Mouse (Mus musculus): ENCODE data around the gene Slc39a8.

The Slc39a8 gene

DNA sequence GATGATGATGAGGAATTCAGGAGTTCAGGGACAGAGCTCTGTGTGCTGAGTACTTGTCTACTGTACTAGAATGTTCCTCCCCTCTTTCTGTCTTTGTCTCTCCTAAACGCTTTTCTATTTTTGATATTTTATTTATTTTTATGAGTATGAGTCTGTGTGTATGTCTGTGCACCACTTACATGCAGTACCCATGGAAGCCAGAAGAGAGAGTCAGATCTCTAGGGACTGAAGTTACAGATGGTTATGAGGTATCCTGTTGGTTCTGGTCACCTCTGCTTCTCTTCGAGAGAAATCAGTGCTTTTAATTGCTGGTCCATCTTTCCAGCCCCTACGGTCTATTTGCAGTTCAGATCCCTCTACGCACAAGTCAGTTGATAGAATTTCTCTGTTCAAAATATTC, 90.9 kb downstream of the Slc39a8 start:
- DNase-seq (ENCODE audit: low read depth, low spot score), result no peak

DNA sequence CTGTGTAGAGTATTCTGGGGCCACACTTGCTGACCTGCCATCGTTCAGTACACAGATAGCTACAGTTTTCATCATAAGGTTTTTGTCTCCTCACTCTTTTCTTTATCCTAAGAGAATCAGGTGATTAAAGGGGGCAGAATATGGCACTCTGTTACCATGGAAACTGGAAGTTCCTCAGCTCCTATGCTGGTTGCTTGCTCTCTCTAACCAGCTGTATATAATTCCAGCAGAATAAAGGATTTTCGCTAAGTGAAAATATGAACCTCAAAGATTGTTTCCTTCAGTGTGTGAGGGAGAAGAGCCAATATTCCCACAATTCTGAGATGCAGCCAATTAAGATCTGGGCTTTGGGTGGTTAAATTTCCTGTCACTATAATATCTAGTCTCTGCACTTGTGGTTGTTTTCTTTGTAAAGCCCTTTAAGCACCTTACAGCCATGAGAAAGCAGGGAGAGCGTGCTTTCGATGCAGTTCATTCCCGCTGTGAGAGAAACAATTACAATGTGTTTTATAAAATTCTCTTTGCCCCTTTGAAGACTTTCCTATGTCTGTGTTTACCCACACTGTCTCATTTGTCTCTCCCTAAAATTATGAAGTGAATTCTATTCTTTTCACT, 93.6 kb downstream of the Slc39a8 start:
- no peak for DNase-seq (ENCODE audit: low read depth, low spot score)

DNA sequence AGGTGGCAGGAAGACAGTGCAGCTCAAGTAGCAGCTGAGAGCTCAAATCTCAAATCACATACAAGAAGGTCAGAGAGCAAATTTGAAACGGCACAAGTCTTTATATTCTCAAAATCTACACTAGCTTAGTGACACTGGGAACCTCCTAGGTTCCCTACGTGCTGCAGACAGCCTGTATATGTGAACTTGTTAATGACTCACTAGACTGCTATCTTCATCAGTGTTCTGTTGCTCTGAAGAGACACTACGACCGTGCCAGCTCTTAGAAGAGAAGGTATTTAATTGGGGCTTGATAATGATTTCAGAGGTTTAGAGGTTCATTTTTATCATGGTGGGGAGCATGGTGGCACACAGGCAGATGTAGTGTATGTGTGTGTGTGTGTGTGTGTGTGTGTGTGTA, 94.2 kb downstream of the Slc39a8 start:
- no peak for DNase-seq (ENCODE audit: low read depth, low spot score)

DNA sequence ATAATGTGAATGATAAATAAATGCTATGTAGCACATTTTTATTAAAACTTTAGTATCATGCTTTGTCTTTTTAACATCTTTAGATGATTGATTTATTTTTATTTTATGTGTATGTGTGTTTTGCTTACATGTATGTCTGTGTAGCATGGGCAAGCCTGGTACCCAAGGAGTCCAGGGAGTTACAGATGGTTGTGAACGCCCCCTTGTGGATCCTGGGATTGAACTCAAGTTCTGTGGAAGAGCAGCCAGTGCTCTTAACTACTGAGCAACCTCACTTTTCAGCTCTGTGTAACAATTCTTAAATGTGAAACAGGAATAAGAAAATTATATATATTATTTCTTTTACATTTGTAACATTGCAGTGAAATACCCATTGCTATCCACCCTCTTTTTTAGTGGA, 101.7 kb downstream of the Slc39a8 start:
- no peak for DNase-seq (ENCODE audit: low read depth, low spot score)

DNA sequence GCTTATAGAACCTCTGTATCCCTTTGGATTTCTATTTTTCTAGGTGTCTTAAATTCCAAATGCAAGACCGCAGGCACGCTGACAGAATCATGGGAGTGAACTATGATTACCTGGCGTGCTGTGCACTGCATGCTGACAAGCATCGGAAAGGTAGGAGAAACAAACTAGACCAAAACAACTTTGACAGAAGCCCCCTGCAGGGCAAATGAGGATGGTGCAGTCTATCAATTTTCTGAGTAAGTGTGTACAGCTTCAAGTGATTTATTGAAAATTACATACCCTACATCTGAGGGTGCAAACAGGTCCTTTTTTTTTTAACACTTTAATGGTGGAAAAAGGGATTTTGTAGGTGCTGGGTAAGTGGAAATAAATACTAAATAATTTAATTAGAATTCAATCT, 103.1 kb downstream of the Slc39a8 start:
- no peak for DNase-seq (ENCODE audit: low read depth, low spot score)

DNA sequence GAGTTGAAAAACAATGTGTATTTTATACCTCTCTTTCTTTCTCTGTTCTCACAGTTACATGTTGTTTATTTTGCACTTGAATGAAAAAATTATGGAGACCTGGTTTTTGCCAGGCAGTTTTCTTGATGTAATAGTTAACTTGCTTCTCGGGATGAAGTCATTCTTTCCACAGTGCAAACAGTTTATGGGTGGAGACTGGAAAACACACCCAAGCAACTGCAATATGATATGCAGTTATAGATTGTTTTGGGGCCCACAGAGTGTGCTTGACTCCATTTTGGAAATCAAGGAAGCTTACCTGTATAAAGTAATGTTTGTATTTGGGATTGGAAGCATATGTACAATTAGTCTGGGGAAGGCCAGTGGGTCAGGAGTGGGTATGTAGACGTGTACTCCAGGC, 112.4 kb downstream of the Slc39a8 start:
- no peak for DNase-seq (ENCODE audit: low read depth, low spot score)
